7 mouse cellular contexts compared by ENCODE assay signal in the genomic region with DNA sequence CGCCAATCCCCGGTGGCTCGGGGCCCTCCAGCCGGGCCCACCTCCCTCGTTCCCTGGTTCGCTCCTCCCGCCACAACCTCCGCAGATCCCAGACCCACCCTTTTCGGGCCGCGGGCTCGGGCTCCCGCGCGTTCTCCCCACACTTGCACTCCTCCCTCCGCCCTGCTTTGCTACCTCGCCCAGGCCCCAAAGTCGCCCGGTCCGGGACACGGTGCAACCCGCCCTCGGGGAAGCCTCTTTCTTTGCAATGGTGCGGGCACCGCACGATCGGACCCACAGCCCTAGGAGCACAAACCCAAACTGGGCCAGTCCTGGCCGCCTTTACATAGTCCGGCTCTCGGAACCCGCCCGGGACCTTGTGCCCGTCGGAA. TPM values are rescaled to one million over a fixed set of nuclear protein-coding genes. Genes with fewer than 3 reads are reported as not detected.
DNase-seq lines count a peak whose midpoint lies in the region; ATAC-seq and TF ChIP-seq lines count a peak whose summit lies in the region.

No protein-coding gene starts in this region.

- no peaks in the 10 kb centered on the region for H3K4me1 ChIP-seq in embryonic facial prominence, embryonic 10.5 days
- H3K4me1 ChIP-seq in heart, embryonic 11.5 days (ENCODE audit: control insufficient read depth, insufficient read depth, low read length): no peaks in the 10 kb centered on the region
- H3K4me1 ChIP-seq in midbrain, embryonic 10.5 days: peaks cover 7% of the 10 kb centered on the region
- H3K4me1 ChIP-seq in stomach, embryonic 14.5 days (ENCODE audit: control insufficient read depth, insufficient read depth, low read length): no peaks in the 10 kb centered on the region

- no peak for ATAC-seq in heart, embryonic 11.5 days (replicated peaks; ENCODE audit: insufficient number of reproducible peaks, low FRiP score, low TSS enrichment)
- ATAC-seq in stomach, embryonic 14.5 days (ENCODE audit: insufficient number of reproducible peaks, insufficient read depth, low FRiP score, low read depth): peak; percentile 63

- no peaks in the 10 kb centered on the region; the same call in 1 of the 2 replicates for H3K9me3 ChIP-seq in embryonic facial prominence, embryonic 10.5 days
- no peaks in the 10 kb centered on the region for H3K9me3 ChIP-seq in heart, embryonic 11.5 days (replicated peaks; ENCODE audit: control insufficient read depth, low read length)
- H3K9me3 ChIP-seq in midbrain, embryonic 10.5 days (replicated peaks): no peaks in the 10 kb centered on the region; the same call in 1 of the 2 replicates
- H3K9me3 ChIP-seq in stomach, embryonic 14.5 days (ENCODE audit: control insufficient read depth, low read depth, low read length): no peaks in the 10 kb centered on the region

- 28% methylated on average over 29 of the region's 34 CpGs for WGBS in embryonic facial prominence, embryonic 10.5 days
- WGBS in heart, embryonic 11.5 days (ENCODE audit: insufficient replicate concordance): 13% methylated on average over 19 of the region's 34 CpGs
- 22% methylated on average over 18 of the region's 34 CpGs for WGBS in midbrain, embryonic 10.5 days
- 12% methylated on average over 28 of the region's 34 CpGs for WGBS in stomach, embryonic 14.5 days

- peak overlapping the region; percentile 65 for H3K4me2 ChIP-seq in heart, embryonic 11.5 days
- H3K4me2 ChIP-seq in stomach, embryonic 14.5 days (replicated peaks; ENCODE audit: low read depth, low read length): peak overlapping the region; percentile 35

- H3K36me3 ChIP-seq in embryonic facial prominence, embryonic 10.5 days (replicated peaks): peaks cover 15% of the 10 kb centered on the region
- no peaks in the 10 kb centered on the region for H3K36me3 ChIP-seq in heart, embryonic 11.5 days (ENCODE audit: control insufficient read depth, insufficient read depth, low read length)
- H3K36me3 ChIP-seq in midbrain, embryonic 10.5 days: peaks cover 16% of the 10 kb centered on the region
- H3K36me3 ChIP-seq in stomach, embryonic 14.5 days (ENCODE audit: control insufficient read depth, insufficient read depth, low read length): no peaks in the 10 kb centered on the region

- H3K27ac ChIP-seq in embryonic facial prominence, embryonic 10.5 days (replicated peaks): peak overlapping the region; percentile 90
- peak overlapping the region; percentile 73 for H3K27ac ChIP-seq in heart, embryonic 11.5 days (ENCODE audit: low read depth, low read length)
- H3K27ac ChIP-seq in layer of hippocampus, adult 2 months: peak overlapping the region; percentile 81
- H3K27ac ChIP-seq in midbrain, embryonic 10.5 days (replicated peaks): peak overlapping the region; percentile 92
- H3K27ac ChIP-seq in stomach, embryonic 14.5 days (ENCODE audit: low read length): peak overlapping the region; percentile 64; the same call in 1 of the 2 replicates

- H3K4me3 ChIP-seq in embryonic facial prominence, embryonic 10.5 days: peak overlapping the region; percentile 58
- H3K4me3 ChIP-seq in heart, embryonic 11.5 days (ENCODE audit: low read depth, low read length): peak overlapping the region; percentile 52
- H3K4me3 ChIP-seq in layer of hippocampus, adult 2 months: peak overlapping the region; percentile 47
- H3K4me3 ChIP-seq in midbrain, embryonic 10.5 days: peak overlapping the region; percentile 58
- H3K4me3 ChIP-seq in stomach, embryonic 14.5 days (ENCODE audit: low read depth, low read length): peak overlapping the region; percentile 43

- peak; percentile 49 for DNase-seq in thymus, postnatal 25 days
- no peak for DNase-seq in thymus, postnatal 36 days
- DNase-seq in embryonic facial prominence, embryonic 10.5 days (ENCODE audit: low spot score): no peak
- peak; percentile 7 to 17 for DNase-seq in layer of hippocampus, adult 2 months (ENCODE audit: low spot score in 2 of 2)
- no peak for DNase-seq in midbrain, embryonic 10.5 days (ENCODE audit: low spot score)

- TF ChIP-seq CTCF in layer of hippocampus, adult 2 months (conservative IDR thresholded peaks at IDR 0.05): no peak

- peaks cover 32% of the 10 kb centered on the region for H3K27me3 ChIP-seq in embryonic facial prominence, embryonic 10.5 days (replicated peaks; ENCODE audit: low read depth, poor library complexity, severe bottlenecking)
- H3K27me3 ChIP-seq in heart, embryonic 11.5 days (ENCODE audit: control insufficient read depth, insufficient read depth, low read length): peaks cover 7% of the 10 kb centered on the region
- peaks cover 35% of the 10 kb centered on the region for H3K27me3 ChIP-seq in midbrain, embryonic 10.5 days (ENCODE audit: low read depth, poor library complexity, severe bottlenecking)
- H3K27me3 ChIP-seq in stomach, embryonic 14.5 days (ENCODE audit: control insufficient read depth, insufficient read depth, low read length): 0 out of 2 replicates have a peak, but pooled peaks cover 4% of the 10 kb centered on the region

- peak overlapping the region; percentile 68 for H3K9ac ChIP-seq in heart, embryonic 11.5 days (ENCODE audit: low read depth, low read length)
- 0 out of 2 replicates have a peak overlapping the region, but pooled peaks have one; percentile 6 for H3K9ac ChIP-seq in stomach, embryonic 14.5 days (replicated peaks; ENCODE audit: low read depth, low read length)

RNA-seq across cellular contexts. Expression of a gene that starts 29.0 kb away (rescaled TPM):
- 22.3 and 22.8 TPM in 2 replicates for polyA plus RNA-seq in embryonic facial prominence, embryonic 10.5 days (2016; fragmentation: Nextera tagmentation; extraction: Ambion mirVana)
- polyA plus RNA-seq in heart, embryonic 11.5 days (2014; fragmentation: Nextera tagmentation; extraction: Ambion mirVana): 11.0 and 12.0 TPM in 2 replicates
- 10 to 100 TPM; 16.6 to 20.1 TPM for total RNA-seq in layer of hippocampus, adult 2 months (2021)
- polyA plus RNA-seq in midbrain, embryonic 10.5 days (2016; fragmentation: Nextera tagmentation; extraction: Ambion mirVana): 19.7 and 22.8 TPM in 2 replicates
- 16.3 and 20.1 TPM in 2 replicates for polyA plus RNA-seq in stomach, embryonic 14.5 days (2014; fragmentation: Nextera tagmentation; extraction: Ambion mirVana)

RNA-seq across cellular contexts. Expression of a gene that starts 55.5 kb away (rescaled TPM):
- 4.6 and 4.8 TPM in 2 replicates for polyA plus RNA-seq in embryonic facial prominence, embryonic 10.5 days (2016; fragmentation: Nextera tagmentation; extraction: Ambion mirVana)
- polyA plus RNA-seq in heart, embryonic 11.5 days (2014; fragmentation: Nextera tagmentation; extraction: Ambion mirVana): 4.7 and 6.6 TPM in 2 replicates
- total RNA-seq in layer of hippocampus, adult 2 months (2021): 10 to 100 TPM; 15.0 to 21.0 TPM
- polyA plus RNA-seq in midbrain, embryonic 10.5 days (2016; fragmentation: Nextera tagmentation; extraction: Ambion mirVana): 4.0 and 4.9 TPM in 2 replicates
- polyA plus RNA-seq in stomach, embryonic 14.5 days (2014; fragmentation: Nextera tagmentation; extraction: Ambion mirVana): 8.0 and 9.3 TPM in 2 replicates

Comparison
In these comparisons a context has a peak if more than half of its experiments do, and no peak if none do; other contexts are left out.
1. DNase-seq: peak in thymus, postnatal 25 days (single experiment) and layer of hippocampus, adult 2 months (2 of 2); none in thymus, postnatal 36 days (0 of 2), embryonic facial prominence, embryonic 10.5 days (single experiment) and midbrain, embryonic 10.5 days (single experiment).
2. Peak in every context shown above with its lines, with median percentiles within 50 percentile points of each other: H3K27ac ChIP-seq and H3K4me3 ChIP-seq.